Mouse (Mus musculus) fibroblast of lung, adult 2 months (primary cell): ENCODE data around the gene Zfp574.
A peak's percentile ranks its signal among the peaks of the same experiment; 100 is the strongest.
"Not testable (repeated sequence)": the region's sequence is repeated elsewhere in the genome, so short reads cannot be mapped to it uniquely, and the experiment has no call there.

Experiments
- DNase-seq: peaks from one replicate; pipeline ENCODE4 v3.0.0-alpha.2; 2011; ENCODE audit warnings: low read depth

The Zfp574 gene

GRCm38 (mm10) chr7:25071979-25072715, at the start of gene Zfp574, which contains the start of gene Grik5:
Zfp574 (plus strand) TSS chr7:25072567.
Grik5 (minus strand) TSS chr7:25072346.
- DNase-seq: no peak

GRCm38 (mm10) chr7:25025855-25026439, 46.4 kb upstream of the Zfp574 start:
- DNase-seq: no peak

GRCm38 (mm10) chr7:25026452-25026851, 45.9 kb upstream of the Zfp574 start:
- DNase-seq: peak; percentile 57

DNA sequence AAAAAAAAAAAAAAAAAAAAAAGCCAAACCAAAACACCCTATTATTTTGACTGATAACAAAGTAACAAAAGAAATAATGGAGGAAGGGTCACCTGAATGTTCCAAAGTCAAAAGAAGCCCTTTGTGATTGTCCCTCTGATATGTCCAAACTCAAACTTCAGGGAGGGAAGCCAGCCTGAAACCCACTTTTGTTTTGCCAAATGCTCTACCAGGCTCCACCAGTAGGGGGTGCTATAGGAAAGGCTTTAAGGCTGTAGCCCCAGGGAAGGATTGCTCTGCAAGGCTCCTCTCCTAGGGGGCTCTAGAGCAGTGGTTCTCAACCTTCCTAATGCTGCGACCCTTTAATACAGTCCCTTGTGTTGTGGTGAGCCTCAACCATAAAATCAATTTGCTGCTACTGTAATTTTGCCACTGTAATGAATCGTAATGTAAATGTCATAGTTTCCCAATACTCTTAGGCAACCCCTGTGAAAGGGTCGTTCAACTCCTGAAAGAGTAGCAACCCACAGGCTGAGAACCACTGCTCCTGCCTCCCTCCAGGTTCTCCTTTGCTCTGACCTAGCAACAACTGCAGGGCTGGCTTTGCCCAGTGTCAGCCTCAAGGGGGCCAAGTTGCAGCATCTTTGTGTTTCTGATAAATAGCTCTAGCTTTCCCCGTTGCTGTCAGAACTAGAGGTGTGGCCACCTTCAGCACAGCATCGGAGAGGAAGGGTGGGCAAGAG, 42.2 kb upstream of the Zfp574 start:
- DNase-seq: peak; percentile 36

DNA sequence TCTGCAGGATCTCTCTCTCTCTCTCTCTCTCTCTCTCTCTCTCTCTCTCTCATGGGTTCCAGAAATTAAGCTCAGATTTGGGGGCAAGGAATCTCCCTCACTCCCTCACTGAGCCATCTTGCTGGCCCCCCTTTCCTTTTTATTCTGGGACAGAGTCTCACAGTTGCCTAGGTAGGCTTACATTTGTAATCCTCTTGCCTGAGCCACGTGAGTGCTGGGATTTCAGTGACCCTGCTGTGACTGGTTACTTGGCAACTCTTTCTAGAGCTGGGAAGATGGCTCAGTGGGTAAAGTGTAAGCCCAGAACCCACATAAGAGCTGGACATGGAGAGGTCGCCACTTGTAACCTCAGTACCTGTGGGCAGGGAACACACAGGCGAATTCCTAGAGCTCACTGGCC, 40.8 kb upstream of the Zfp574 start:
- DNase-seq: no peak

GRCm38 (mm10) chr7:25034796-25035195, 37.6 kb upstream of the Zfp574 start:
- DNase-seq: no peak

GRCm38 (mm10) chr7:25035916-25036315, 36.5 kb upstream of the Zfp574 start:
- peak; percentile 37 for DNase-seq

DNA sequence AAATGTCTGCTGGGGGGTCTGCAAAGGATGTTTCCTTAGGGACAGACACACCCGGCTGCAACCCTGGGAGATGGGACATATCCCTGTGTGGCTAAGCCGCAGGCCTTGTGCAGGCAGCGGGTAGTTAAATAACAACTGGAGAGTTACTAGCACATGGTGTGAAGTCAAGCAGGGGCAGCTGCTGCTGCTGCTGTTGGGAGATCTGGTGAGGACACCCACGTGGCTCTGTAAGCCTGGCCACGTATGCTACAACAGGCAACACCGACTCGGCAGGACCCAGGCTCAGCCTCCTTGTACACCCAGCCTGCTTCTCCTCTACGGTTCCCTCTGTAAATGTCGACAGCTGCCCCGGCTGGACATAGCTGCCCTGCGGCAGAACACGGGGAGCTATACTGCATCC, 30.4 kb upstream of the Zfp574 start:
- no peak for DNase-seq

DNA sequence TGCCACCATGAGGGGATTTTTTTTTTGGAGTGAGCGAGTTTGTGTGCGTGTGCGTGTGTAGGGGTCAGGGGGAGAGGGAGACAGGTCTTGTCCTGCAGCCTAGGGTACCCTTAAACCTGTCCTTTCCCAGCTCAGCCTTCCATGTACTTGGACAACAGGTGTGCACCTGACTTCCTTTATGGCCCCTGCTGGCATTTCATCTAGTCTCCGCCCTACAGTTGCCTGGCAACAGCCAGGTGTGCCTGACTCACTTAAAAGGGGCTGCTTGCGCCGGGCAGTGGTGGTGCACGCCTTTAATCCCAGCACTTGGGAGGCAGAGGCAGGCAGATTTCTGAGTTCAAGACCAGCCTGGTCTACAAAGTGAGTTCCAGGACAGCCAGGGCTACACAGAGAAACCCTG, 27.8 kb upstream of the Zfp574 start:
- DNase-seq: not testable (repeated sequence)

DNA sequence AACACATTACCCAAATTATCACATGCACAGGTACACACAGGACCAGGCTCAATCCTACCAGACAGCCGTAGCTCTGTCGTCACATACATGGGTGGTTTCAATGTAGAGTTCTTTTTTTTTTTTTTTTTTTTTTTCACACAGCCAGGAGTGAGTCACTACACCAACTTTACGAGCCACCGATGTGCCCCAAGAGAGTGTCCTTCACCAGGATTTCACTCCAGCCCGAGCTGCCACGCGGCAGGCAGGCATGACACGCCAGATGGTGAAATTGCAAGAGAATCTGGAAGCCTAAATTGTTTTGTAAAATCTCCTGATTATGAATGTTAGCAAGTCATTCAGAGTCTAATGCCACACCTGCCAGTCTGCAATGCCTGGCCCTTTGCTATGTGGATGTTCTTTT, 25.0 kb upstream of the Zfp574 start:
- no peak for DNase-seq

GRCm38 (mm10) chr7:25049295-25049930, 23.0 kb upstream of the Zfp574 start:
- DNase-seq: no peak

DNA sequence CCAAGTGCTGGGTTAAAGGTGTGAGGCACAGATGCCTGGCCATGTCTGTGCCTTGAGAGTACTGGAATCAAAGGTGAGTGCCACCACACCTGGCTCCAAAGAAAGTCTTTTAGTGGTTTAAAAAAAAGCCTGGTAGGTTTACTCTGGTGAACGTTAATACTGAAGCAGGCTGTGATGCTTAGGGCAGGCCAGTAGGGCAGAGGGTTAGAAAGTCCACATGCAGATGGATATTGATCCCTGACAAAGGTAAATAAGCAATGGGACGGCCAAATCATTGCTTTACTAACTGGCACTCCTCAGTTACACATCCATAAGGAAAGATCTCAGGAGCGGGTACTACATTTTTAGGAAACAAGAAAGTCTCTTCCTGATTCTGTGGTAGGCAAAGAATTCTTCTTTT, 19.8 kb upstream of the Zfp574 start:
- DNase-seq: no peak

- no peak for DNase-seq
Observed at GRCm38 (mm10) chr7:25056951-25057350, 15.4 kb upstream of the Zfp574 start.

DNA sequence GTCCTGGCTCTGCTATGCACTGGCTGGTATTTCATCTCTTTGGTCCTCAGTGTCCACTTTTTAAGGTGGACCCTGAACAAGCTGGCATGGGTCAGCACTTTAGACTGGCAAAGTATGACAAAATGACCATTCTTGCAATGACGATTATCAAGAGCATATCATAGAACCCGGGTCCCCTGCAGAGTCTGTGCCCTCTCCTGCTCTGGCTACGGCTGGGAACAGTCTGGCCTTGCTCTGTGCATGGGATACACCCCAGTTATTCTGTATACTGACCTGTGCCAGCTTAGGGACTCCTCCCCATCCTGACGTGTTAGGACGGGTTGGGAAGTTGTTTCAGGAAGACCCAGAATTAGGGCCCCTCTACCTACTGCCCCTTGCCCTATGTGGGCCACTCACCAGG, 14.5 kb upstream of the Zfp574 start:
- no peak for DNase-seq

- DNase-seq: no peak
Observed at GRCm38 (mm10) chr7:25058394-25058793, 14.0 kb upstream of the Zfp574 start.

DNA sequence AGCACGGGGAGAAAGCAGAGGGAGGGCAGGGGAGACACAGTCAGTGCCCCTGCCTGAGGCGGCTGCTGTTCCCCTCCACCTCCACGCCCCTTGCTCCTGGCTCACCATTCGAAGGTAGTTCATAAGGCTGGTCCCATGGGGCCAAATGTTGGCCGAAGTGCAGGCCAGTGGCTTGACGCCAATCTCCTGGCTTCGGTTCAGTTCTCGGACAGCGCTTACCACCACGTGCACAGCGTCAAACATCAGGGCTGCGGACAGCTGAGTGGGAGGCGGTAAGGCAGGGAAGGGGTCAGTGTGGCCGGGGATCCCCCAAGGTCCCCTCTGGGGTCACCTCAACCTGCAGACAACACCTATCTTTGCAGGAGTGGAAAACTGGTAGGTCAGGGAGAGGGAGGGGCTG, 13.5 kb upstream of the Zfp574 start:
- no peak for DNase-seq

GRCm38 (mm10) chr7:25063346-25063745, 9.0 kb upstream of the Zfp574 start:
- DNase-seq: no peak

DNA sequence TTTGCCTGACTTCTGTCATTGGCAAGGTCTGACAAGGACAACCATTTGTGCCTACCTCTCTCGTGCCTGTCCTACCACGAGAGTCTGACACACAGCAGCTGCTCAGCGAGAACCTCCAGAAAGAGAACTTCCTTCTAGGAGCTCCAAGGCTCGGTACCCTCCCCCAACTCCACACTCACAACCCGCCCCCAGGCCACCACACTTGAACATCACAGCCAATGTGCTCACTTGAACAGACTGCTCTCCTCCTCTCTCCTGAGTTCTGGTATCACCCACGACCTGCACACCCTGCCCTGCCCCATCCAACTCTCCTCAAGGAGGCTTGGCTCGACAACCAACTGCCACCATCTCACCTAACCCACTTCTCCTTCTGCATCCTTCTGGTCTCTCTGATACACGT, 8.5 kb upstream of the Zfp574 start:
- DNase-seq: no peak

- DNase-seq: no peak
Observed at GRCm38 (mm10) chr7:25067338-25067737, 5.0 kb upstream of the Zfp574 start.

GRCm38 (mm10) chr7:25067909-25068656, 4.3 kb upstream of the Zfp574 start:
- no peak for DNase-seq

DNA sequence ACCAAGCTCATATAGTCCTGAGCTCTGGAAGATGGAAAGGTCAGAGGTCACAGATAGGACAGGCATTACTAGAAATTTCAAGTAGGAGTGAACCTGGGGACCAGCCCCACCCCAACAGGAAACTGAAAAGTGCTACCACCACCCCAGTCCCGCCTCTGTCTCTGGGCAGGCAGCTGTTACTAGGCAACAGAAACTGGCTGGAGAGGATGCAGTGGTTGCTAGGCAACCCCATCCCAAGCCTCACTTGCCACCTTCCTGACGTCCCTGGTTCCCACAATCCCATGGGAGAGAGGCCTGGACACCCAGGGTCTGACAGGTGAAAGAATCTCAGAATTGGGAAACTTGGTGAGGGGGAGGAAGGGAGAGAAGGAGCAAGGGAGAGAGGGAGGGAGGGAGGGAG, 3.6 kb upstream of the Zfp574 start:
- no peak for DNase-seq
